Comparison of ENCODE assay signal across 7 mouse cellular contexts in genomic region chr12:37108390-37108738, GRCm38 (mm10). TPM values are rescaled to one million over a fixed set of nuclear protein-coding genes. Genes with fewer than 3 reads are reported as not detected.
DNase-seq lines count a peak whose midpoint lies in the region; ATAC-seq and TF ChIP-seq lines count a peak whose summit lies in the region.

Gene Meox2 (plus strand): TSS chr12:37108540.

- H3K4me2 ChIP-seq in hindbrain, embryonic 14.5 days (replicated peaks) = peak within 1 kb of the TSS; percentile 93
- peak within 1 kb of the TSS; percentile 61 for H3K4me2 ChIP-seq in lung, embryonic 15.5 days

- H3K9me3 ChIP-seq in E14TG2a.4 (ENCODE audit: low read length) = no peaks in the 10 kb centered on the region
- no peaks in the 10 kb centered on the region for H3K9me3 ChIP-seq in hindbrain, embryonic 14.5 days (ENCODE audit: control insufficient read depth, low read length)
- H3K9me3 ChIP-seq in lung, embryonic 15.5 days = no peaks in the 10 kb centered on the region

- DNase-seq in ZHBTc4 (ENCODE audit: low read depth, low spot score) = peak; percentile 33
- DNase-seq in gastrocnemius, postnatal 10 days = peak; percentile 63
- no peak for DNase-seq in hindbrain, embryonic 14.5 days (ENCODE audit: low spot score)
- DNase-seq in skeletal muscle tissue, adult 2 months (ENCODE audit: low read depth, low spot score) = peak; percentile 83

- H3K9ac ChIP-seq in hindbrain, embryonic 14.5 days = peak within 1 kb of the TSS; percentile 49
- peak within 1 kb of the TSS; percentile 53 for H3K9ac ChIP-seq in lung, embryonic 15.5 days

- no peak for TF ChIP-seq CTCF in E14TG2a.4 (conservative IDR thresholded peaks at IDR 0.05; ENCODE audit: low read length)

- 0% methylated on average over 12 of the region's 12 CpGs for WGBS in hindbrain, embryonic 14.5 days
- under 1% methylated on average over 12 of the region's 12 CpGs for WGBS in lung, embryonic 15.5 days

- no peak within 1 kb of the TSS for H3K27ac ChIP-seq in hindbrain, embryonic 14.5 days
- H3K27ac ChIP-seq in lung, embryonic 15.5 days = peak within 1 kb of the TSS; percentile 84

- H3K4me3 ChIP-seq in E14TG2a.4 (replicated peaks; ENCODE audit: low read length) = peak within 1 kb of the TSS; percentile 71
- H3K4me3 ChIP-seq in hindbrain, embryonic 14.5 days (replicated peaks; ENCODE audit: low read length) = peak within 1 kb of the TSS; percentile 46
- H3K4me3 ChIP-seq in lung, embryonic 15.5 days = peak within 1 kb of the TSS; percentile 65

- H3K27me3 ChIP-seq in E14TG2a.4 (ENCODE audit: insufficient read depth, low read length) = peaks cover 43% of the 10 kb centered on the region
- H3K27me3 ChIP-seq in hindbrain, embryonic 14.5 days (ENCODE audit: control insufficient read depth, insufficient read depth, low read length) = peaks cover 56% of the 10 kb centered on the region
- H3K27me3 ChIP-seq in lung, embryonic 15.5 days = peaks cover 8% of the 10 kb centered on the region; the same call in 1 of the 2 replicates

- H3K4me1 ChIP-seq in E14TG2a.4 (replicated peaks; ENCODE audit: low read depth, low read length) = peaks cover 40% of the 10 kb centered on the region
- peaks cover 5% of the 10 kb centered on the region for H3K4me1 ChIP-seq in hindbrain, embryonic 14.5 days (replicated peaks; ENCODE audit: control insufficient read depth, insufficient read depth, low read length)
- H3K4me1 ChIP-seq in lung, embryonic 15.5 days = no peaks in the 10 kb centered on the region

- H3K36me3 ChIP-seq in E14TG2a.4 (ENCODE audit: insufficient read depth, low read length) = no peaks in the 10 kb centered on the region
- no peaks in the 10 kb centered on the region for H3K36me3 ChIP-seq in hindbrain, embryonic 14.5 days (replicated peaks; ENCODE audit: control insufficient read depth, insufficient read depth)
- no peaks in the 10 kb centered on the region for H3K36me3 ChIP-seq in lung, embryonic 15.5 days

- peak; percentile 57; the same call in 1 of the 2 replicates for ATAC-seq in hindbrain, embryonic 14.5 days (ENCODE audit: low FRiP score)
- peak; percentile 95 for ATAC-seq in lung, embryonic 15.5 days (ENCODE audit: borderline replicate concordance, extremely low read depth, low FRiP score, low TSS enrichment)
- ATAC-seq in CD4-positive, CD25-positive, alpha-beta regulatory T cell, adult 4 months = no peak

RNA-seq across cellular contexts. Expression of gene Meox2, which starts in this region (rescaled TPM):
- 10 to 100 TPM; 33.7 to 39.8 TPM for total RNA-seq in gastrocnemius, postnatal 10 days (2021)
- 0.61 and 0.84 TPM in 2 replicates for polyA plus RNA-seq in hindbrain, embryonic 14.5 days (2014; fragmentation: Nextera tagmentation; extraction: Ambion mirVana)
- polyA plus RNA-seq in lung, embryonic 15.5 days (2015; fragmentation: Nextera tagmentation; extraction: Ambion mirVana) = 30.0 and 34.2 TPM in 2 replicates
- polyA plus RNA-seq in CD4-positive, CD25-positive, alpha-beta regulatory T cell, adult 4 months (2017; shearing (Covaris generic)) = not detected

Comparison
In these comparisons a context has a peak if more than half of its experiments do, and no peak if none do; other contexts are left out.
1. RNA of gene Meox2 (polyA plus RNA-seq): 30.0 to 34.2 TPM in lung, embryonic 15.5 days; 0.61 to 0.84 TPM in hindbrain, embryonic 14.5 days and not detected in CD4-positive, CD25-positive, alpha-beta regulatory T cell, adult 4 months; every median in the first group is over 10 times any median in the second.
2. Peak in ATAC-seq, H3K4me3 ChIP-seq, H3K9ac ChIP-seq and H3K4me2 ChIP-seq in hindbrain, embryonic 14.5 days; RNA of the gene not detected or under 1 TPM.
3. Peak in every context shown above with its lines, with median percentiles within 50 percentile points of each other: H3K4me3 ChIP-seq.